Mouse (Mus musculus): ENCODE measurements around the gene Prps2. TPM values are rescaled to one million over a fixed set of nuclear protein-coding genes. Genes with fewer than 3 reads are reported as not detected.

Prps2 gene
- polyA plus RNA-seq (2012; fragmentation: generic; extraction: Trizol) = 8.3 TPM
- long read RNA-seq, experiment 1, transcript Prps2-201 (7 exons, 3,699 nt) = major isoform, 16 of 20 reads
- long read RNA-seq, experiment 1, partial matches to known transcripts = 0 of 20 reads
- long read RNA-seq, experiment 1, other reads (novel, unspliced or antisense) = 4 of 20 reads
- long read RNA-seq, experiment 2, transcript Prps2-201 (7 exons, 3,699 nt) = major isoform, 119 of 146 reads
- long read RNA-seq, experiment 2, partial matches to known transcripts = 7 of 146 reads
- long read RNA-seq, experiment 2, other reads (novel, unspliced or antisense) = 20 of 146 reads

GRCm38 (mm10) chrX:167382047-167382853 is at the start of gene Prps2:
Gene Prps2 (minus strand): TSS chrX:167382749.
- Histone ChIP-seq H3K79me3 (ENCODE audit: low read depth) (peaks cover 8% of the 10 kb centered on the region), H3K36me3 (ENCODE audit: control insufficient read depth, insufficient read depth) (no peaks in the 10 kb centered on the region), H3K79me2 (ENCODE audit: control insufficient read depth, insufficient read depth) (peaks cover 25% of the 10 kb centered on the region), H3K27me3 (ENCODE audit: control insufficient read depth, insufficient read depth, insufficient read length) (no peaks in the 10 kb centered on the region), H3ac (ENCODE audit: control insufficient read depth, insufficient read length, low read depth) (peak within 1 kb of the TSS; percentile 69), H3K4me3 (ENCODE audit: insufficient read depth, poor library complexity, severe bottlenecking) (peak within 1 kb of the TSS; percentile 44)
- TF ChIP-seq USF1 (IDR thresholded peaks at IDR 0.05; ENCODE audit: low read depth) (no peak), CTCF (IDR thresholded peaks at IDR 0.05; ENCODE audit: control insufficient read depth, insufficient read depth, insufficient read length) (no peak), MYOD1 (IDR thresholded peaks at IDR 0.05; ENCODE audit: control insufficient read depth, insufficient read length, low read depth) (no peak), CEBPB (IDR thresholded peaks at IDR 0.05; ENCODE audit: low read depth) (no peak), MAX (IDR thresholded peaks at IDR 0.05) (no peak), FOSL1 (IDR thresholded peaks at IDR 0.05; ENCODE audit: insufficient read depth, low read length, poor library complexity, severe bottlenecking) (no peak), MYOG (IDR thresholded peaks at IDR 0.05; ENCODE audit: control insufficient read depth, extremely low read depth, insufficient read length) (no peak)

GRCm38 (mm10) chrX:167417654-167418053 is 35.1 kb upstream of the Prps2 start:
- Histone ChIP-seq H3K36me3 (ENCODE audit: control insufficient read depth, insufficient read depth) (no peaks in the 10 kb centered on the region), H3ac (ENCODE audit: control insufficient read depth, insufficient read length, low read depth) (no peak overlapping the region), H3K79me2 (ENCODE audit: control insufficient read depth, insufficient read depth) (no peaks in the 10 kb centered on the region), H3K79me3 (ENCODE audit: low read depth) (no peaks in the 10 kb centered on the region), H3K4me3 (ENCODE audit: insufficient read depth, poor library complexity, severe bottlenecking) (no peak overlapping the region), H3K27me3 (ENCODE audit: control insufficient read depth, insufficient read depth, insufficient read length) (no peaks in the 10 kb centered on the region)
- TF ChIP-seq CEBPB (IDR thresholded peaks at IDR 0.05; ENCODE audit: low read depth) = no peak
- no peak for TF ChIP-seq FOSL1 (IDR thresholded peaks at IDR 0.05; ENCODE audit: insufficient read depth, low read length, poor library complexity, severe bottlenecking)
- no peak for TF ChIP-seq USF1 (IDR thresholded peaks at IDR 0.05; ENCODE audit: low read depth)
- no peak for TF ChIP-seq MAX (IDR thresholded peaks at IDR 0.05)
- TF ChIP-seq MYOD1 (IDR thresholded peaks at IDR 0.05; ENCODE audit: control insufficient read depth, insufficient read length, low read depth) = no peak
- no peak for TF ChIP-seq MYOG (IDR thresholded peaks at IDR 0.05; ENCODE audit: control insufficient read depth, extremely low read depth, insufficient read length)
- TF ChIP-seq CTCF (IDR thresholded peaks at IDR 0.05; ENCODE audit: control insufficient read depth, insufficient read depth, insufficient read length) = no peak

GRCm38 (mm10) chrX:167394940-167395339 is 12.4 kb upstream of the Prps2 start:
- H3K36me3 ChIP-seq (ENCODE audit: control insufficient read depth, insufficient read depth) = no peaks in the 10 kb centered on the region
- no peak overlapping the region for H3ac ChIP-seq (ENCODE audit: control insufficient read depth, insufficient read length, low read depth)

GRCm38 (mm10) chrX:167386647-167387046 is 4.1 kb upstream of the Prps2 start:
- Histone ChIP-seq H3K36me3 (ENCODE audit: control insufficient read depth, insufficient read depth) (no peaks in the 10 kb centered on the region), H3K4me3 (ENCODE audit: insufficient read depth, poor library complexity, severe bottlenecking) (no peak overlapping the region), H3ac (ENCODE audit: control insufficient read depth, insufficient read length, low read depth) (no peak overlapping the region), H3K79me2 (ENCODE audit: control insufficient read depth, insufficient read depth) (peaks cover 3% of the 10 kb centered on the region), H3K27me3 (ENCODE audit: control insufficient read depth, insufficient read depth, insufficient read length) (no peaks in the 10 kb centered on the region), H3K79me3 (ENCODE audit: low read depth) (no peaks in the 10 kb centered on the region)
- TF ChIP-seq MYOD1 (IDR thresholded peaks at IDR 0.05; ENCODE audit: control insufficient read depth, insufficient read length, low read depth) (no peak), CTCF (IDR thresholded peaks at IDR 0.05; ENCODE audit: control insufficient read depth, insufficient read depth, insufficient read length) (no peak), USF1 (IDR thresholded peaks at IDR 0.05; ENCODE audit: low read depth) (no peak), MAX (IDR thresholded peaks at IDR 0.05) (no peak), FOSL1 (IDR thresholded peaks at IDR 0.05; ENCODE audit: insufficient read depth, low read length, poor library complexity, severe bottlenecking) (no peak), CEBPB (IDR thresholded peaks at IDR 0.05; ENCODE audit: low read depth) (no peak), MYOG (IDR thresholded peaks at IDR 0.05; ENCODE audit: control insufficient read depth, extremely low read depth, insufficient read length) (no peak)

More at GRCm38 (mm10) chrX:167394940-167395339, 12.4 kb upstream of the Prps2 start:
- TF ChIP-seq FOSL1 (IDR thresholded peaks at IDR 0.05; ENCODE audit: insufficient read depth, low read length, poor library complexity, severe bottlenecking) = no peak
- TF ChIP-seq CEBPB (IDR thresholded peaks at IDR 0.05; ENCODE audit: low read depth) = no peak
- no peak for TF ChIP-seq MAX (IDR thresholded peaks at IDR 0.05)
- no peak for TF ChIP-seq MYOG (IDR thresholded peaks at IDR 0.05; ENCODE audit: control insufficient read depth, extremely low read depth, insufficient read length)
- TF ChIP-seq USF1 (IDR thresholded peaks at IDR 0.05; ENCODE audit: low read depth) = no peak
- no peak for TF ChIP-seq MYOD1 (IDR thresholded peaks at IDR 0.05; ENCODE audit: control insufficient read depth, insufficient read length, low read depth)
- no peak for TF ChIP-seq CTCF (IDR thresholded peaks at IDR 0.05; ENCODE audit: control insufficient read depth, insufficient read depth, insufficient read length)
- no peaks in the 10 kb centered on the region for H3K79me3 ChIP-seq (ENCODE audit: low read depth)
- H3K27me3 ChIP-seq (ENCODE audit: control insufficient read depth, insufficient read depth, insufficient read length) = no peaks in the 10 kb centered on the region
- no peaks in the 10 kb centered on the region for H3K79me2 ChIP-seq (ENCODE audit: control insufficient read depth, insufficient read depth)
- no peak overlapping the region for H3K4me3 ChIP-seq (ENCODE audit: insufficient read depth, poor library complexity, severe bottlenecking)

GRCm38 (mm10) chrX:167382854-167383186 is 271 bp upstream of the Prps2 start:
- no peak for TF ChIP-seq MAX (IDR thresholded peaks at IDR 0.05)
- TF ChIP-seq USF1 (IDR thresholded peaks at IDR 0.05; ENCODE audit: low read depth) = no peak
- no peak for TF ChIP-seq CTCF (IDR thresholded peaks at IDR 0.05; ENCODE audit: control insufficient read depth, insufficient read depth, insufficient read length)
- no peak for TF ChIP-seq CEBPB (IDR thresholded peaks at IDR 0.05; ENCODE audit: low read depth)
- TF ChIP-seq FOSL1 (IDR thresholded peaks at IDR 0.05; ENCODE audit: insufficient read depth, low read length, poor library complexity, severe bottlenecking) = no peak
- TF ChIP-seq MYOD1 (IDR thresholded peaks at IDR 0.05; ENCODE audit: control insufficient read depth, insufficient read length, low read depth) = no peak
- no peak for TF ChIP-seq MYOG (IDR thresholded peaks at IDR 0.05; ENCODE audit: control insufficient read depth, extremely low read depth, insufficient read length)
- H3K36me3 ChIP-seq (ENCODE audit: control insufficient read depth, insufficient read depth) = no peaks in the 10 kb centered on the region
- no peaks in the 10 kb centered on the region for H3K27me3 ChIP-seq (ENCODE audit: control insufficient read depth, insufficient read depth, insufficient read length)
- peaks cover 8% of the 10 kb centered on the region for H3K79me3 ChIP-seq (ENCODE audit: low read depth)
- peak overlapping the region; percentile 18 for H3ac ChIP-seq (ENCODE audit: control insufficient read depth, insufficient read length, low read depth)
- H3K4me3 ChIP-seq (ENCODE audit: insufficient read depth, poor library complexity, severe bottlenecking) = peak overlapping the region; percentile 44
- H3K79me2 ChIP-seq (ENCODE audit: control insufficient read depth, insufficient read depth) = peaks cover 25% of the 10 kb centered on the region
